Mouse (Mus musculus) liver, embryonic 14.5 days (tissue): ENCODE results near the gene Gdf5.

Experiments used
- CTCF ChIP-seq: IDR thresholded peaks from 2 replicates; pipeline ENCODE4 v1.5.1; 2016; ENCODE audit warnings: antibody characterized with exemption, low read depth, control low read depth
- EP300 ChIP-seq: IDR thresholded peaks from 2 replicates; pipeline ENCODE4 v1.6.1; 2016; ENCODE audit warnings: antibody characterized with exemption, low read depth

DNA sequence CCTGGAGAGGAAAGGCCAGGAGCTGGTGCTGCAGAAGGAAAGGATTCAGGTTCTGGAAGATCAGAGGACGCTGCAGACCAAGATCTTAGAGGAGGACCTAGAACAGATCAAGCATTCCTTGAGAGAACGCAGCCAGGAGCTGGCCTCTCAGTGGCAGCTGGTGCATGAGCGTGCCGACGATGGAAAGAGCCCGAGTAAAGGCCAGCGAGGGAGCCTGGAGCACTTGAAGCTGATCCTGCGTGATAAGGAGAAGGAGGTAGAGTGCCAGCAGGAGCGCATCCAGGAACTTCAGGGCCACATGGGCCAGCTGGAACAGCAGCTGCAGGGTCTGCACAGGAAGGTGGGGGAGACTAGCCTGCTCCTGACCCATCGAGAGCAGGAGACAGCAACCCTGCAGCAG lies 46.0 kb upstream of the Gdf5 start:
- no peak for TF ChIP-seq CTCF
- TF ChIP-seq EP300 = no peak
